Mouse (Mus musculus) intestine, embryonic 16.5 days (tissue): ENCODE measurements at regions not wholly inside any gene's neighbourhood (a gene's known extent, or its start where the extent isn't known, plus 50 kb on each side); places are given as distances from the start of the nearest gene placed in this dataset.

Experiments used
- ATAC-seq: fragments of 200-750 bp; cut with Nextera tagmentation; 2 replicates; pipeline ENCODE4 v1.8.0; 2017; ENCODE audit warnings: moderate TSS enrichment, moderate library complexity
- H3K27ac ChIP-seq: fragments of 300-500 bp; sonication (generic); 2 replicates; pipeline ENCODE4 v1.5.1; 2014; ENCODE audit warnings: mild to moderate bottlenecking, low read length
- H3K27me3 ChIP-seq: fragments of 300-500 bp; sonication (generic); replicated peaks from 2 replicates; pipeline ENCODE4 v1.6.1; 2014; ENCODE audit warnings: low read length, control low read depth, mixed read lengths; ENCODE audit not compliant: control insufficient read depth, insufficient read depth
- H3K36me3 ChIP-seq: fragments of 300-500 bp; sonication (generic); 2 replicates; pipeline ENCODE4 v1.6.1; 2014; ENCODE audit warnings: low read length, control low read depth; ENCODE audit not compliant: control insufficient read depth, insufficient read depth
- H3K4me1 ChIP-seq: fragments of 300-500 bp; sonication (generic); 2 replicates; pipeline ENCODE4 v1.6.1; 2014; ENCODE audit warnings: low read length, control low read depth, mixed read lengths; ENCODE audit not compliant: control insufficient read depth, insufficient read depth
- H3K4me2 ChIP-seq: fragments of 300-500 bp; sonication (generic); 2 replicates; pipeline ENCODE4 v1.6.1; 2014; ENCODE audit warnings: low read depth, low read length, control low read depth
- H3K4me3 ChIP-seq: fragments of 300-500 bp; sonication (generic); 2 replicates; pipeline ENCODE4 v1.5.1; 2014; ENCODE audit warnings: mild to moderate bottlenecking, low read length
- H3K9ac ChIP-seq: fragments of 300-500 bp; sonication (generic); 2 replicates; pipeline ENCODE4 v1.6.1; 2014; ENCODE audit warnings: low read depth, low read length
- H3K9me3 ChIP-seq: fragments of 300-500 bp; sonication (generic); 2 replicates; pipeline ENCODE4 v1.6.1; 2016; ENCODE audit warnings: low read length, control low read depth; ENCODE audit not compliant: control insufficient read depth
- WGBS: fragments of 180-500 bp; shearing (Covaris S2); extraction: QIAGEN DNeasy Blood & Tissue Kit; methylation state at CpG from one replicate; pipeline ENCODE4 v1.1.7; 2014; 5-methylcytosine and 5-hydroxymethylcytosine counted together

GRCm38 (mm10) chr15:102807353-102807752, 85.4 kb upstream of the Calcoco1 start:
- Histone ChIP-seq H3K27me3 (0 out of 2 replicates have a peak, but pooled peaks cover 5% of the 10 kb centered on the region), H3K36me3 (no peaks in the 10 kb centered on the region), H3K9me3 (no peaks in the 10 kb centered on the region), H3K27ac (no peak overlapping the region), H3K9ac (no peak overlapping the region), H3K4me3 (no peak overlapping the region), H3K4me2 (no peak overlapping the region), H3K4me1 (no peaks in the 10 kb centered on the region)
- 53% methylated on average over 3 of the region's 3 CpGs for WGBS
- no peak for ATAC-seq

- Histone ChIP-seq H3K27me3 (peaks cover 2% of the 10 kb centered on the region; the same call in 1 of the 2 replicates), H3K4me1 (no peaks in the 10 kb centered on the region), H3K36me3 (no peaks in the 10 kb centered on the region), H3K9ac (no peak overlapping the region), H3K9me3 (no peaks in the 10 kb centered on the region), H3K27ac (no peak overlapping the region), H3K4me3 (no peak overlapping the region), H3K4me2 (no peak overlapping the region)
- WGBS = 74% methylated on average over 12 of the region's 12 CpGs
- no peak for ATAC-seq
These were observed 97.2 kb upstream of the Calcoco1 start for GRCm38 (mm10) chr15:102819181-102819580.

GRCm38 (mm10) chr15:102839688-102840087, 81.2 kb upstream of the Hoxc13 start:
- ATAC-seq = no peak

GRCm38 (mm10) chr15:102862374-102862773, 58.5 kb upstream of the Hoxc13 start:
- Histone ChIP-seq H3K4me2 (no peak overlapping the region), H3K36me3 (no peaks in the 10 kb centered on the region), H3K4me3 (no peak overlapping the region), H3K27ac (no peak overlapping the region), H3K27me3 (0 out of 2 replicates have a peak, but pooled peaks cover 5% of the 10 kb centered on the region), H3K9me3 (no peaks in the 10 kb centered on the region), H3K4me1 (no peaks in the 10 kb centered on the region), H3K9ac (no peak overlapping the region)
- ATAC-seq = no peak
- WGBS = 68% methylated on average over 6 of the region's 6 CpGs

More at GRCm38 (mm10) chr15:102839688-102840087, 81.2 kb upstream of the Hoxc13 start:
- no peaks in the 10 kb centered on the region for H3K9me3 ChIP-seq
- H3K27ac ChIP-seq = no peak overlapping the region
- H3K4me1 ChIP-seq = no peaks in the 10 kb centered on the region
- no peaks in the 10 kb centered on the region for H3K36me3 ChIP-seq
- no peak overlapping the region for H3K9ac ChIP-seq
- 0 out of 2 replicates have a peak, but pooled peaks cover 2% of the 10 kb centered on the region for H3K27me3 ChIP-seq
- no peak overlapping the region for H3K4me2 ChIP-seq
- no peak overlapping the region for H3K4me3 ChIP-seq
- 76% methylated on average over 5 of the region's 5 CpGs for WGBS

GRCm38 (mm10) chr15:102866788-102867187, 54.1 kb upstream of the Hoxc13 start:
- Histone ChIP-seq H3K4me2 (no peak overlapping the region), H3K4me3 (no peak overlapping the region), H3K4me1 (no peaks in the 10 kb centered on the region), H3K36me3 (no peaks in the 10 kb centered on the region), H3K27ac (no peak overlapping the region), H3K9ac (no peak overlapping the region), H3K9me3 (no peaks in the 10 kb centered on the region), H3K27me3 (no peaks in the 10 kb centered on the region)
- WGBS = 77% methylated on average over 3 of the region's 3 CpGs
- no peak for ATAC-seq
